Mouse (Mus musculus): ENCODE measurements around the gene Cox6b2.

DNA sequence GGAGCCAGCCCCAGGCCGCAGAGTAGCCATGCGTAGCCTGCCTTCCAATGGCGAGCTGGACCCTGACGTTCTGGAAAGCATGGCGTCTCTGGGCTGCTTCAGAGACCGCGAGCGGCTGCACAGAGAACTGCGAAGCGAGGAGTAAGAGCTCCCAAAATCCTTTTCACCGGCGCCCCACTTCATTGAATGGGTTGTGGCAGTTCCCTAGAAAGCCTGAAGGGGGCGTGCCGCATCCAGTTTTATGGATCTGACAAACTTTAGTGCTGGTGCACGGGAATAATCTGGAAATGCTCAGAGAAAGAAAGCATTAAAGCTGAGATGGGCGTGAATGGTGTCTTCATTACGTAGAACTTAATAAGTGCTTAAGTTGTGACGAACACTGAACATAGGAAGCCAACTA, 47.8 kb downstream of the Cox6b2 start:
- TF ChIP-seq CTCF (IDR thresholded peaks at IDR 0.05; ENCODE audit: low read depth), result peak; percentile 45
- no peak for TF ChIP-seq EP300 (IDR thresholded peaks at IDR 0.05; ENCODE audit: low read depth)

All from heart, postnatal 0 days (tissue).